Mouse (Mus musculus): ENCODE measurements around the gene Il25.

DNA sequence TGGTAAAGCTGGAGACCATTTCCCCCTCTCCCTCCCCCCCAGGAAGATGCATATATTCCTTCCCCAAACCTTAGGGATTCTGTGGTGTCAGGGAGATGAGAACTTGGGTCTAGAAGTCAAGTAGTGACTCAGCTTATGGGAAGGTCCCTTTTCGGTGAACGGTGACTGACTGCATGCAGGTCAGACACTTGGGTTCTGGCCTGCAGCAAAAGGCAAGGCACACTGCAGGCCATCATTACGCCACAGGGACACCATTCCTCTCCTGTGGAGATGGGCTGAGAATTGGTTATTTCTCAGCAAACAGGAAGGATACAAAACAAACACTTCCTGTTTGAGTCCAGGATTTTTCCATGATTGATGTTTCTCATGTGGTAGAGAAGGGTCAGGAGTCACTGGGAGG lies 26.7 kb downstream of the Il25 start:
- TF ChIP-seq POLR2A (IDR thresholded peaks at IDR 0.05; ENCODE audit: low read depth, low read length) (no peak), CTCF (IDR thresholded peaks at IDR 0.05; ENCODE audit: borderline replicate concordance, insufficient read depth, low read length) (no peak)
